Mouse (Mus musculus): ENCODE measurements around the gene Tnnc2. TPM values are rescaled to one million over a fixed set of nuclear protein-coding genes. Genes with fewer than 3 reads are reported as not detected.
"Not testable (repeated sequence)": the region's sequence is repeated elsewhere in the genome, so short reads cannot be mapped to it uniquely, and the experiment has no call there.

The Tnnc2 gene
- polyA plus RNA-seq, 1 experiment from 2014 or later: 2.0 TPM

GRCm38 (mm10) chr2:164815348-164815747 is 35.6 kb upstream of the Tnnc2 start:
- WGBS: 81% methylated on average over 5 of the region's 5 CpGs
- no peak for ATAC-seq (ENCODE audit: borderline replicate concordance, extremely low read depth, low FRiP score, low TSS enrichment)

GRCm38 (mm10) chr2:164813557-164813956 is 33.8 kb upstream of the Tnnc2 start:
- Histone ChIP-seq H3K4me1 (peaks cover 12% of the 10 kb centered on the region), H3K27ac (no peak overlapping the region), H3K36me3 (no peaks in the 10 kb centered on the region), H3K9ac (no peak overlapping the region), H3K4me3 (no peak overlapping the region), H3K9me3 (no peaks in the 10 kb centered on the region), H3K4me2 (no peak overlapping the region), H3K27me3 (no peaks in the 10 kb centered on the region)
- 52% methylated on average over 2 of the region's 2 CpGs for WGBS
- ATAC-seq (ENCODE audit: borderline replicate concordance, extremely low read depth, low FRiP score, low TSS enrichment): no peak

More at GRCm38 (mm10) chr2:164815348-164815747, 35.6 kb upstream of the Tnnc2 start:
- Histone ChIP-seq H3K27me3 (no peaks in the 10 kb centered on the region), H3K4me1 (peaks cover 12% of the 10 kb centered on the region), H3K36me3 (no peaks in the 10 kb centered on the region), H3K9me3 (no peaks in the 10 kb centered on the region), H3K9ac (no peak overlapping the region), H3K27ac (no peak overlapping the region), H3K4me2 (no peak overlapping the region), H3K4me3 (no peak overlapping the region)

GRCm38 (mm10) chr2:164806614-164807013 is 26.8 kb upstream of the Tnnc2 start:
- no peak overlapping the region for H3K4me3 ChIP-seq
- H3K27ac ChIP-seq: no peak overlapping the region
- no peaks in the 10 kb centered on the region for H3K9me3 ChIP-seq
- no peak for ATAC-seq (ENCODE audit: borderline replicate concordance, extremely low read depth, low FRiP score, low TSS enrichment)
- no peak overlapping the region for H3K4me2 ChIP-seq
- no peaks in the 10 kb centered on the region for H3K27me3 ChIP-seq
- H3K36me3 ChIP-seq: no peaks in the 10 kb centered on the region
- no peak overlapping the region for H3K9ac ChIP-seq
- WGBS: 68% methylated on average over 7 of the region's 7 CpGs
- peaks cover 15% of the 10 kb centered on the region for H3K4me1 ChIP-seq

DNA sequence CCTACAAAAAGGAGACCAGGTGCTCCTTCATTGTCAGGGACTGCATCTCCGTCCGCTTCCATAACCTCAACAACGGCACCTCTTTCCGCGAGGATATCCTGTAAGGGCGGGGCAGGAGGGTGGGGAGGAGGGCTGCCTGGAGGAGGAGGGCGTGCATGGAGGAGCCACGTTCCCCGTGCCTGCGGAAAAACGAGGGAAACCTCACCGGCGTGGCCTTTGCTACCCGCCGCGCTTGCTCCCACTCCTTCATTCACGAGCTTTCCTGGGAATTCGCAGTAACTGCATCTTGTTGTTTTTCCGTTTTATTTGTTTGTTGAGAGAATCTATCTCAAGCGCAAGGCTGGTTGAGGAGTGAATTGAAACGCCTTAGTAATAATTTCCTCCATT is 25.6 kb upstream of the Tnnc2 start:
- Histone ChIP-seq H3K36me3 (peaks cover 4% of the 10 kb centered on the region; the same call in 1 of the 2 replicates), H3K9ac (peak overlapping the region; percentile 69), H3K27me3 (no peaks in the 10 kb centered on the region), H3K4me3 (peak overlapping the region; percentile 70), H3K9me3 (no peaks in the 10 kb centered on the region), H3K27ac (peak overlapping the region; percentile 81), H3K4me2 (peak overlapping the region; percentile 78), H3K4me1 (peaks cover 15% of the 10 kb centered on the region)
- WGBS: 1% methylated on average over 21 of the region's 21 CpGs
- peak; percentile 40; the same call in 1 of the 2 replicates for ATAC-seq (ENCODE audit: borderline replicate concordance, extremely low read depth, low FRiP score, low TSS enrichment)

- Histone ChIP-seq H3K36me3 (peaks cover 8% of the 10 kb centered on the region; the same call in 1 of the 2 replicates), H3K9me3 (no peaks in the 10 kb centered on the region), H3K27ac (peak within 1 kb of the TSS; percentile 81), H3K4me3 (peak within 1 kb of the TSS; percentile 70), H3K9ac (peak within 1 kb of the TSS; percentile 82), H3K27me3 (no peaks in the 10 kb centered on the region), H3K4me1 (peaks cover 15% of the 10 kb centered on the region), H3K4me2 (peak within 1 kb of the TSS; percentile 78)
- 0% methylated on average over 47 of the region's 47 CpGs for WGBS
- peak; percentile 97 for ATAC-seq (ENCODE audit: borderline replicate concordance, extremely low read depth, low FRiP score, low TSS enrichment)
Measured at GRCm38 (mm10) chr2:164804533-164805331, 25.0 kb upstream of the Tnnc2 start, which contains the start of the genes Acot8 and Zswim3. Gene Acot8, minus strand, starts transcription at chr2:164804882. Gene Zswim3, plus strand, starts transcription at chr2:164805098.

DNA sequence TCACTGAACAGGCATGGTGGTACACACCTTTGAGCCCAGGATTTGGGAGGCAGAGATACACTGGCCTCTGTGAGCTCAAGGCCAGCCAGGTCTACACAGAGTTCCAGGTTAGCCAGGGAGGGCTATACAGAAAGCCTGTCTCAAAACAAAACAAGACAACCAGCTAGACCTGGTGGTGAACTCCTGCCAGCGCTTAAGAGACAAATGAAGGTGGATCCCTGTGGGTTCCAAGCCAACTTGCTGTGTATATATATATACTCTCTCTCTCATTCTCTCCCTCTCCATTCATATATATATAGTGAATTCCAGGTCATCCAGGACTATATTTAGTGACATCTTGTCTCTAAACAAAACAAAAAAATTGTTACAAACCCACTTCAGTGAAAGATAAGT is 24.1 kb upstream of the Tnnc2 start:
- Histone ChIP-seq H3K27ac (no peak overlapping the region), H3K4me2 (peak overlapping the region; percentile 65), H3K4me3 (peak overlapping the region; percentile 70), H3K4me1 (peaks cover 15% of the 10 kb centered on the region), H3K9ac (peak overlapping the region; percentile 82), H3K36me3 (peaks cover 16% of the 10 kb centered on the region), H3K9me3 (no peaks in the 10 kb centered on the region), H3K27me3 (no peaks in the 10 kb centered on the region)
- ATAC-seq (ENCODE audit: borderline replicate concordance, extremely low read depth, low FRiP score, low TSS enrichment): no peak
- 46% methylated on average over 1 of the region's 1 CpGs for WGBS

GRCm38 (mm10) chr2:164803201-164803920 is 23.6 kb upstream of the Tnnc2 start:
- H3K9me3 ChIP-seq: no peaks in the 10 kb centered on the region
- WGBS: 86% methylated on average over 16 of the region's 16 CpGs
- peaks cover 21% of the 10 kb centered on the region for H3K36me3 ChIP-seq
- H3K4me2 ChIP-seq: peak overlapping the region; percentile 65
- ATAC-seq (ENCODE audit: borderline replicate concordance, extremely low read depth, low FRiP score, low TSS enrichment): no peak
- H3K27me3 ChIP-seq: no peaks in the 10 kb centered on the region
- H3K4me1 ChIP-seq: peaks cover 15% of the 10 kb centered on the region
- H3K4me3 ChIP-seq: peak overlapping the region; percentile 70
- H3K9ac ChIP-seq: peak overlapping the region; percentile 82
- H3K27ac ChIP-seq: no peak overlapping the region

DNA sequence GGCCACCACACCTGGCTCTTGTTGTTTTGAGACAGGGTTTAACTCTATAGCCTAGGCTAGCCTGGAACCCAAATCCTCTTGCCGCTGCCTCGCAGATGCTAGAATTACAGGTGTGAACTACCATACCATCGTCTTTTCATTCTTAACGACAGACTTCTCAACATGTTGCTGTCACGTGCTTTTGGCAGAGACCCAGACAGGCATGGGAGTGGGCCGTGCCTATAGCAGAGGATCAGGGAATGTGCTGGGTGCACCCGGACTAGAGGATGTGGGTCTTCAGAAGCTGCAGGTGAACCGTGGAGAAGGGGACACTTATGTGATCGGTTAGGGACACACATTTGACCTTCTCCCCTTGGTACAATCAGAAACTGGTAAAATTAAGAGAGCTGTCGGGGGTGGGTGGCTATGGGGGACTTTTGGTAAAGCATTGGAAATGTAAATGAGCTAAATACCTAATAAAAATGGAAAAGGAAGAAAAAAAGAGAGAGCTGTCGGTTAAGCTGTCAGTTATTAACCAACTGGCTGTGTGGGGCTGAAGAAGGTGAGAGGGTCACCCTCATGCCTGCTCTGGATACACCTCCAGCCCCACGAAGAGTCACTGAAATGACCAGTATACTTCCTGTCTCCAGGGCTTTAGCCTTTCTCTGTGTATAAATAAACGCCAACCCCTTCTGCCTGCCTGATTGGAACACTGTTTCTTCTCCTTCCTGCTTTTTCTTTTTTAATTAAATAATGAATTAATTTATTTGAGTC is 20.7 kb upstream of the Tnnc2 start:
- Histone ChIP-seq H3K9me3 (no peaks in the 10 kb centered on the region), H3K27me3 (no peaks in the 10 kb centered on the region), H3K27ac (no peak overlapping the region), H3K4me2 (no peak overlapping the region), H3K4me1 (peaks cover 8% of the 10 kb centered on the region), H3K9ac (no peak overlapping the region), H3K36me3 (peaks cover 36% of the 10 kb centered on the region), H3K4me3 (no peak overlapping the region)
- ATAC-seq (ENCODE audit: borderline replicate concordance, extremely low read depth, low FRiP score, low TSS enrichment): no peak
- WGBS: 85% methylated on average over 13 of the region's 13 CpGs

DNA sequence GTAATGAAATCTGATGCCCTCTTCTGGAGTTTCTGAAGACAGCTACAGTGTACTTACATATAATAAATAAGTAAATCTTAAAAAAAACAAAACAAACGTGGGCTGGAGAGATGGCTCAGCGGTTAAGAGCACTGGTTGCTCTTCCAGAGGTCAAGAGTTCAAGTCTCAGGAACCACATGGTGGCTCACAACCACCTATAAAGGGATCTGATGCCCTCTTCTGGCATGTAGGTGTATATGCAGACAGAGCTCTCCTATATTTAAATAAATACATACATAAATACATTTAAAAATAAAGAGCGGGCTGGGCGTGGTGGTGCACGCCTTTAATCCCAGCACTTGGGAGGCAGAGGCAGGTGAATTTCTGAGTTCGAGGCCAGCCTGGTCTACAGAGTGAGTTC is 18.8 kb upstream of the Tnnc2 start:
- not testable (repeated sequence) for H3K4me3 ChIP-seq; H3K27me3 ChIP-seq; H3K9me3 ChIP-seq; H3K4me2 ChIP-seq; H3K9ac ChIP-seq; H3K4me1 ChIP-seq; ATAC-seq (ENCODE audit: borderline replicate concordance, extremely low read depth, low FRiP score, low TSS enrichment); H3K27ac ChIP-seq
- H3K36me3 ChIP-seq: peaks cover 47% of the 10 kb centered on the region
- WGBS: 72% methylated on average over 6 of the region's 6 CpGs

DNA sequence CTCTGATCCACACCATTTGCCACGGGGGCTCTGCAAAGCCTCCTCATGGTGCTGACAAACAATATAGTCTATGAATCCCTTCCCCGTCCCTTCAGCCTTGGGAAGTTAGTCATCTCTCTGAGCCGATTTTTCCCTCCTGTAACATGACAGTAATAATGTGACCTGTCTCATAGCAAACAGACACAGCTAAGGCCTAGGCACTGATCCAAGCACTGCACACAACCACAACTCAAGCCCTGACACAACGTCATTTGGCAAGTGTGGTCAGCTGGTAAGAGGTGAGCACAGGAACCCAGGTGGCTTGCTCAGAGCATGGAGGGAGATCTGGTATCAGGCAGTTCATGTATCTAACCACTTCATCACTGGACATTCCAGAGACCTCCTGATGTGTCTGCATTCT is 16.1 kb upstream of the Tnnc2 start:
- WGBS: 58% methylated on average over 4 of the region's 4 CpGs
- Histone ChIP-seq H3K27me3 (no peaks in the 10 kb centered on the region), H3K36me3 (peaks cover 71% of the 10 kb centered on the region), H3K9me3 (no peaks in the 10 kb centered on the region), H3K4me2 (no peak overlapping the region), H3K27ac (no peak overlapping the region), H3K4me3 (no peak overlapping the region), H3K9ac (no peak overlapping the region), H3K4me1 (0 out of 2 replicates have a peak, but pooled peaks cover 2% of the 10 kb centered on the region)
- no peak for ATAC-seq (ENCODE audit: borderline replicate concordance, extremely low read depth, low FRiP score, low TSS enrichment)

DNA sequence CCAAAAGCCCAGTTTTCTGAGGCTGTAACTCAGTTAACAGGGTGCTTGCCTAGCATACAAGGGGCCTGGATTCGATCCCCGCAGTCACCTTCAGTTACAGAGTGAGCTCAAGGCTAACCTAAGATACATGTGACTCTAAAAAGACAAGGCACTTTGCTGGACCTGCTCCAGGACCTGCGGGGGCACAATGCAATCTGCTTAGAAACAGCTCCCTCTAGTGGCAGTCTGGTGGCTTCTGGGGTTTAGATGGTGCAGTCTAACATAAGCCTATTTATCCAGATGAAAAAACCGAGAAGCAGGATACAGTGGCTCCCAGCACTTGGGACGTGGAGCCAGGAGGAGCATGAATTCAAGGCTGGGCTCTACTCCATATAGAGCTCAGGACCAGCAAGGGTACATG is 14.5 kb upstream of the Tnnc2 start:
- Histone ChIP-seq H3K9ac (no peak overlapping the region), H3K36me3 (peaks cover 59% of the 10 kb centered on the region), H3K27me3 (no peaks in the 10 kb centered on the region), H3K9me3 (no peaks in the 10 kb centered on the region), H3K27ac (no peak overlapping the region), H3K4me3 (no peak overlapping the region), H3K4me1 (0 out of 2 replicates have a peak, but pooled peaks cover 2% of the 10 kb centered on the region), H3K4me2 (no peak overlapping the region)
- 32% methylated on average over 5 of the region's 5 CpGs for WGBS
- ATAC-seq (ENCODE audit: borderline replicate concordance, extremely low read depth, low FRiP score, low TSS enrichment): no peak
